Mouse (Mus musculus): Measurements from ENCODE around the gene Stpg2.
"Not testable (repeated sequence)": the region's sequence is repeated elsewhere in the genome, so short reads cannot be mapped to it uniquely, and the experiment has no call there.

The Stpg2 gene

GRCm38 (mm10) chr3:139419142-139419541, 213.6 kb downstream of the Stpg2 start:
- no peak for DNase-seq (ENCODE audit: low spot score)

- DNase-seq (ENCODE audit: low spot score) = no peak
Measured at GRCm38 (mm10) chr3:139442170-139442569, 236.7 kb downstream of the Stpg2 start.

- DNase-seq (ENCODE audit: low spot score) = no peak
Measured at GRCm38 (mm10) chr3:139495939-139496338, 290.4 kb downstream of the Stpg2 start.

DNA sequence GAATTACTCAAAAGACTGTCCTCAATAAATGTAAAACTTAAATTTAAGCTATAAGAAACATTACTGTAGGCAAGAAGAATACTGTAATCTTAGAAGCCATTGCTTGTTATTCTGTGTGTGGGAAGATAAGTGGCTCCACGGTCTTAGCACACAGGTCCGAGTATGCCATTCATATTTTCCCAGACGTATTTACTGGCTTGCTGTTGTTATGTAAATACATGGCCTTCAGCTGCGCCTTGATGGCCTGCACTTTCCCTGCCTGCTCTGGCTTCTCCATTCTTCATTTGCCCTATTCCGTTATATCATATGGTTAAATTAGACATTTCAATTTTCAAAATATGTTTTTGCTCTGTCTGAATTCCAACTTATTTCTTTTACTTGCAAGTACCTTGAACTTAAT, 296.7 kb downstream of the Stpg2 start:
- no peak for DNase-seq (ENCODE audit: low spot score)

DNA sequence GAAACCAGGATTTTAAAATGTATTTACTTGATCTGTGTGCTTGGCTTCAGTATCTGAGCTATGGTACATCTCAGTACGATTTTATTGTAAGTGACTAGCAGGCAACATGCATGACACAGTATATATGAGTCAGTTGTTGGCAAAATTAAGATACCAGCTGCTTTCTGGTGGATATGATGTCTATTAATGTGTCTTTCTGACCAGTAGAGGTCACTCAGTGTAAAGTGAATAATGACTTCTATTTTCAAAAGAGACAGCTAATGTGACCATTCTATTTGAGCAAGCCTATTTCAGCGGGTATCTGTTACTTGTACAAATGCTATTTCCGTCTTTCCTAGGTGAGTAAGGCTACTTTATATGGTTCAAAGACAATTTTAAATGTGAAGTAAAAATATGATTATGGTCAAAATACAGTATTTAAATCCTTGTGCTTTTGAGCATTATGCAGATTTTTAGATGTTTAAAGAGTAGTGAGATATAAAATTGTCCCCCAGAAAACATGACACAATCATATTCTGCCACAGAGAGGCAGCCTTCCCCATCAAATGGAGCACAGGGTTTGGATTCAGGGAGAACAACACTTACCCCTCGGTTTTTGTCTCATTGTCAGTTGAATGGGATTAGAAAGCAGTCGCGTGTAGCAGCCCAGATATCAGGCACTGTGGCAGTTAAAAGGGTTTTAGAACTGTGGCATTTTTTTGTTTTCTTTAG, 303.9 kb downstream of the Stpg2 start:
- DNase-seq (ENCODE audit: low spot score) = no peak

DNA sequence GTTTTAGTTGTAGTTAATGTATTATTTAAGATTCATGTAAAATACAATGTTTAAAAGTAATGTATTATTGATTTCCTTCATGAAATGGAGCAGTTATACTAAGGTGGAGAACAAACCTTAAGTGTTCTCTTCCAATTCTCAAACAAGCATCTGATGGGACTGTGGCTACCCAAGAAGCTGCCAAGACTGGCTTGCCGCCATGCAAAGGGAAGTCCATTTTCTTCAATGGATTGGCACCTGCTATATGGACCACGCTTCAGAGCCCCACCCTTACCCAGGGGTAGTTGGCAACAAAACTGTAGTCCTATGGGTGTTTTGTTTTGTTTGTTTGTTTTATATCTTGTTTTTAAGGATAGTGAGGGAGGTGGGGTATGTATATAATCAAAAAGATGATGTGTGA, 373.0 kb downstream of the Stpg2 start:
- no peak for DNase-seq (ENCODE audit: low spot score)

DNA sequence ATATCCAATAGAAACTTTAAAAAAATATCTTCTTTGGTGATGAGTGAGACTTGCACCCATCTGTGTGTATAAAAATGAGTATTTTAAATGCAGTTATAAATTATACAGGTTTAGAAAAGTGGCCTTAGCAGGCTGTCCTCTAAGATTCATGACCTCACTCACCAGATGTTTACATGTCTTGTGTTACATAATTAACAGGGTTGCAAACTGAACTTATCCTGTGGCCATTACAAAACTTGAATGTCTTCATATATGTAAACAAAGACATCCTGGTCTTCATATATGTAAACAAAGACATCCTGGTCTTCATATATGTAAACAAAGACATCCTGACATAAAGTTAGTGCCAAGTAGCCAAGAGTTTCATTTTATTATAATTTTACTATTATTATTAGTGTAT, 375.8 kb downstream of the Stpg2 start:
- no peak for DNase-seq (ENCODE audit: low spot score)

DNA sequence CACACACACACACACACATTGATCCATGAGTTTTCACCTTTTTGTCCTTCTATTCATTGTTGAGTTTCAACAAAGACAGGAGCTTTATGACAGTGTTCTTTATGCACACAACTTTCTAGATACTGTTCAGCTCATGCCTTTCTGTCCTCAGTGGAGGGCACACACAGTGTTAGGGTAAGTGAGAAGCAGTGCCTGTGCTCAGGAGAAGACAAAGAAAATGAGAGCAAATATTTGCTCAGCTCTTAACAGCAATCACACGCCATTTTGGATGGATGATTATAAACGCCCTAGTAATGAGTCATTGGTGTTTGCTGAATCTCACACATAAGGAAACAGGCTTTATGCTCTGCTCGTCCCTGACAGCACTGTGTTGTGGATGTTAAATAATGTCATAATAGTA, 394.0 kb downstream of the Stpg2 start:
- no peak for DNase-seq (ENCODE audit: low spot score)

DNA sequence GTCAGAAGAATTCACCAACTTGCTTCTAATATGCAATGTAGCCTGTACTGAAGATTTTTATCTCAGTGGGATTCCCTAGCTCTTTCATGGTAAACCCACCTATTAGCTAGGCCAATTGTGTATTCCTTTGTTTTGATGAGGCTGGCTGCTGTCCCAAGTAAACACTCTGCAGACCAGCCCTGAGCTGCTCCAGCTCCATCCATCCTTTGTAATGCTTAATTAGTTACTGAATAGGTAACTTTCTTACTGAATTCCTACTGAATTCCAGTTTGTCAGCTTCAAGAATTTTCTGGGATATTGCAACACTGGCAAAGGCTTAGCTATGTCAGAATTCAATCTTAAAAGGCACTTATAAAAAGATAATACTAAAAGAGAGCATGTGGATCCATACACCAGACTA, 402.8 kb downstream of the Stpg2 start:
- not testable (repeated sequence) for DNase-seq (ENCODE audit: low spot score)

DNA sequence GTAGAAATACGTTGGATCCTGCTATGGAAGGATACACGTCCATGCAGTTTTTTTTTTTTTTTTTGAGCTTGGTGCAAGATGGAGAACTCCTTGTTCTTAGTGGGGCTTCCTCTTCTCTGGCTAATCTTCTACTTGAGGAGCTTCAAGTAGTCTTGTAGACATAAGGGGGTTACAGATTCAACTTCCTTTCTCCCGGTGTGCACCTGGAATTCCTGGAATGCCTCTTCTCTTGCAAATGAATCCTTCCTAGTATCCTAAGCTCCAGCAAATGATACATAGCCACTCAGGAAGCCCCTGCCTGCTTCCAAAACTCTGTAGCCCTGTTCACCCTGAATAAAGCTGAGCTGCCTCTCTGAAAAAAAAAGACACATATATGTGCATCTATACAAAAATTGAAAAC, 409.1 kb downstream of the Stpg2 start:
- no peak for DNase-seq (ENCODE audit: low spot score)

DNA sequence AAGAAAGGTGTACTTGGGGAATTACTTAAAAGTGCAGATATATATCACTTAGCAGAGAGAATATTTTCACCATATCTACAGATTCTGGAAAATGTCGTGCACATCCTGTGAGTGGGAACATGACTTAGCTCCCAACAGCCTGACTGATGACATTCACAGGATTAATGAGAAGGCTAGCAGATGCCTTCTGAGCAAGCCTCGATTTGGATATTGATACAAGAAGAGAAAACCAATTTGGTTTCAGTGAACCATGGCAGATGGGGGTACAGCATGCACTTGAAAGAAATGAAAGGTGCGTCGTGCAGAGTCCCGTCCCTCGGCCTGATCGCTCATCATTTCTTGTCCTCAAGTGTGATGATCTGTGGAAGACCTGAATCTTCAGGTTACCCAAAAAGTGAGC, 410.3 kb downstream of the Stpg2 start:
- DNase-seq (ENCODE audit: low spot score) = no peak

DNA sequence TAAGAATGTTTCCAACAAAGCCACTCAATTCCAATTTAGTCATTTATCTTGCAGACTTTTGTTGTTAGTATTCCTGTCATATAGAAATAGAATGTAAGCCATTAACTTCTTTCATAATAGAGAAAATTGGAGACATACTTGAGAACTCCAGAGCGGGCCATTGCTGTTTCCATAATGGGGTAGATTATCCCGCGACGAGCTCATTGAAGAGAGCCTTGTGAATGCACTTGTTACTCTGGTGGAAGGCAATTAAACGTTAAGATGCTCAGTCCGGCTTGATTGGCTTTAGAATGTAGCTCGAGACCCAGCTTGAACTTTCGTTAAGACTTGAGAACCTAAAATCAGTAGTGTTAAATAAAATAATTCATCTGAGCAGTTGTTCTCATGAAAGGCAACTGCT, 432.4 kb downstream of the Stpg2 start:
- DNase-seq (ENCODE audit: low spot score) = no peak

GRCm38 (mm10) chr3:139651505-139651904, 446.0 kb downstream of the Stpg2 start:
- no peak for DNase-seq (ENCODE audit: low spot score)

DNA sequence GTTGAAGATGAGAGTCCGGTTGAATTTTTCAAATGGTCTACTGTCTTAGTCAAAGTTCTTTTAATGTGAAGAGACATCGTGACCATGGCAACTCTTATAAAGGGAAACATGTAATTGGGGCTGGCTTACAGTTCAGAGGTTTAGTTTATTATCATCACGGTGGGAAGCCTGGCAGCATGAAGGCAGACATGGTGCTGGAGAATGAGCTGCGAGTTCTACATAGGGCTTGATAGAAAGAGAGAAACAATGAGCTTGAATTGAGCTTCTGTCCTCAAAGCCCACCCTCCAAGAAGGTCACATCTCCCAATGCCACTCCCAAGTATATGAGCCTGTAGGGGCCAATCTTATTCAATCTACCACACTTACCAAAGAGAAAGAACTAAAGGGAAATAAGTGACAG, 453.9 kb downstream of the Stpg2 start:
- no peak for DNase-seq (ENCODE audit: low spot score)

- no peak for DNase-seq (ENCODE audit: low spot score)
Measured at GRCm38 (mm10) chr3:139662241-139662640, 456.7 kb downstream of the Stpg2 start.

DNA sequence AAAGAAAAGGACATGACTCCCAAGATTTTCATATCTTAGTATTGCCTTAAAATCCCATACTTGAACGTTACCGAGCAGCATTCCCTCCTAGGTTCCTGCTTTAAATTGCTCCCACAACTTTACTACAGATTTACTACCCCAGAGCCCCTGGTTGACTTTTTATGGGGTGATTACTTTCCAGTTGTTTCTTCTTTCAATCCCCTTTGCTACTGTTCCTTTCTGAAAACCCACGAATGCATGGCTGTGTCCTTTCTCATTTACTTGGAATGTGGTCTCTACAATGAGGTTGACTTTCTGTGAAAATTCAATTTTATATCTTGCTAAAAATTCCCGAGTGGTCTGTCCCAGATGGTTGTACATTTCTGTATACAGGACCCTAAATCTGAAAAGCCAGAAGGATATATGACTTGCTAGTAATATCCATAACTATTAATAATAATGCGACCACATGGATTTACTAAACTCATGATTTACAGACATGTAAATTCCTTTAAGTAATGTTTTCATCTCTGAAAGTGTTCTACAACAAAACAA, 458.3 kb downstream of the Stpg2 start:
- no peak for DNase-seq (ENCODE audit: low spot score)

GRCm38 (mm10) chr3:139665047-139665446, 459.6 kb downstream of the Stpg2 start:
- no peak for DNase-seq (ENCODE audit: low spot score)

DNA sequence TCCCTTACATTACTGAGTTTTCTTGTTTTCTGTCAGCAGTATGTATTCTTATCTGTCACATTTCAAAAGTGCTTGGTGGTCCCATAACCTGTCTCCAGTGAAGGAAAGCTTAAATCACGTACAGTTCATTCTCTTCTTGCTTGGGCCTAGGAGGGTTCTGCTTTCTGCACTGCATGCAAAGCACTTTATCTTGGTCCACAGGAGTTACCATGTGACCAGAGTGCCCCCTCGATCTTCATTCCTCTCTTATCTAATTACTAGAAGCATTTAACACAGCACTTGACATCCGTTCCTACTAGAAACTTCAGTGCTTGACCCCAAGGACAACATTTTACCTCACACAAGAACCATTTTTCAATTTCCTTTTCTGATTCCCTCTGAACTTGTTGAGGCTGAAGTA, 470.7 kb downstream of the Stpg2 start:
- no peak for DNase-seq (ENCODE audit: low spot score)

DNA sequence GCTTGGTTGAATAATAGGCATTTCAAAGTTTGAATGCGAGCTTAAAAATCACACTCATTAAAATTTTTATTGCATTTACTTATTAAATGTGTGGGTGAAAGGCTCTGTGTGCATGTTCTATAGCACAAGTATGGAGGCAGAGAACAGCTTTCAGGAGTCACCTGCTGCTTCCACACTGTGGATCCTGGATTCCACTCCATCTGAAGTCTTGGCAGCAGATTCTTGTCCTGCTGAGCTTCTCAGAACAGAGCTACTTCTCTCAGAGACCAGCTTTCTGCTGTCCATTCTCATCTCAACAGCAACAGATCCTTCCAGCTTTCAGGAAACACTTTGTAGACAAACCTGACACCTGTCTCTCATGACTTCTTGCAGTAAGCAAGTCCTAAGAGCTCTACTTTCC, 471.2 kb downstream of the Stpg2 start:
- no peak for DNase-seq (ENCODE audit: low spot score)

DNA sequence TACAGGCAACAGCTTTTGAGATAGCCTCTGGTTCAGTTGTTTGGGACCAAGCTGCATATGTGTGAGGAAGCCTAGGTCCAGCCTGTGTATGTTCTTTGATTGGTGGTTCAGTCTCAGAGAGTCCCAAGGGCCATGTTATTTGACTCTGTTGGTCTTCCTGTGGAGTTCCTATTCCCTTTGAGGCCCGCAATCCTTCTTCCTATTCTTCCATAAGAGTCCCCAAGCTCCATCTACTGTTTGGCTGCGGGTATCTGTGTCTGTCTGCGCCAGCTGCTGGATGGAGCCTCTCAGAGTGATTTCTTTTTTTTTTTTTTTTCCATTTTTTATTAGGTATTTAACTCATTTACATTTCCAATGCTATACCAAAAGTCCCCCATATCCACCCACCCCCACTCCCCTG, 498.7 kb downstream of the Stpg2 start:
- not testable (repeated sequence) for DNase-seq (ENCODE audit: low spot score)

DNA sequence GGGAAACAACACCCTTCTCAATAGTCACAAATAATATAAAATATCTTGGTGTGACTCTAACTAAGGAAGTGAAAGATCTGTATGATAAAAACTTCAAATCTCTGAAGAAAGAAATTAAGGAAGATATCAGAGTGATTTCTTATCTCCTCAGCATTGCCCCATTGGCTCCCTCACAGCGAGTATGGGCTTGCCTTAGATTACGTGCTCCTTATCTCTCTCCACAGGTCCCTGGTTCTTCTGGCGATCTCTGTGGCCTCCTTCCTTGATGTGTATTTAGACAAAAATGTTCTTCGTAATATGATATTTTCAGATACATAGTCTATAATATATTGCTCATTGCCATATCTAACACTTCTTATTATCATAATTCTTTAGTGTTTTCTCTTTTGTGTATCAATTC, 501.9 kb downstream of the Stpg2 start:
- DNase-seq (ENCODE audit: low spot score) = not testable (repeated sequence)

GRCm38 (mm10) chr3:139709794-139710193, 504.3 kb downstream of the Stpg2 start:
- no peak for DNase-seq (ENCODE audit: low spot score)

- no peak for DNase-seq (ENCODE audit: low spot score)
Measured at GRCm38 (mm10) chr3:139728751-139729150, 523.3 kb downstream of the Stpg2 start.

DNA sequence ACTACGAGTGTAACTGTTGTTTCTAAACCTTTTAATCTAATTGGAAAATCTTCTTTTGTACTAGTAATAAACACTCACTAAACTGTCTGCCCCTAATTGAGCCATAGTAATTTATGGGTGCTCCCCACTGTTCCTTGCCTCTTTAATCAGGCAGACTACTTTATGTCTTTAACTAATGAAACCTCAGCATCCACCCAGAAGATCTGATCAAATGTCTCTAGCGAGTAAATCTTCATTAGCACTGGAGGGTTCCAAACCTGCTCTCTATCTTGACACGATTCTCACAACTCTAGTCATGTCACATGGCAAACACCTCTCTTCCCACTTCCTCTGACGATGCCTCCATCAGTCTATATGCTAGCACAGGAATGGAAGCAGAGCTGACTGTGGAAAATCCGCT, 523.8 kb downstream of the Stpg2 start:
- DNase-seq (ENCODE audit: low spot score) = no peak

Data from testis, postnatal 14 days (tissue).